Mouse (Mus musculus) G1E (cell line): Measurements from ENCODE around the gene Hif3a.
A peak's percentile ranks its signal among the peaks of the same experiment; 100 is the strongest.

Source experiments
- CTCF ChIP-seq: IDR thresholded peaks from 2 replicates; pipeline ENCODE4 v1.5.1; 2012; ENCODE audit warnings: low read depth, low read length, inconsistent platforms, mixed read lengths
- GATA1 ChIP-seq: IDR thresholded peaks from 2 replicates; pipeline ENCODE4 v1.6.1; 2012; ENCODE audit warnings: borderline replicate concordance, low read length, inconsistent platforms, mixed read lengths
- POLR2AphosphoS5 ChIP-seq: IDR thresholded peaks from 2 replicates; pipeline ENCODE4 v1.6.1; 2012; ENCODE audit warnings: low read depth, low read length, inconsistent platforms; ENCODE audit not compliant: insufficient replicate concordance
- TAL1 ChIP-seq: conservative IDR thresholded peaks from 2 replicates; pipeline ENCODE4 v1.6.1; 2012; ENCODE audit warnings: low read depth, low read length, inconsistent platforms, mixed read lengths

DNA sequence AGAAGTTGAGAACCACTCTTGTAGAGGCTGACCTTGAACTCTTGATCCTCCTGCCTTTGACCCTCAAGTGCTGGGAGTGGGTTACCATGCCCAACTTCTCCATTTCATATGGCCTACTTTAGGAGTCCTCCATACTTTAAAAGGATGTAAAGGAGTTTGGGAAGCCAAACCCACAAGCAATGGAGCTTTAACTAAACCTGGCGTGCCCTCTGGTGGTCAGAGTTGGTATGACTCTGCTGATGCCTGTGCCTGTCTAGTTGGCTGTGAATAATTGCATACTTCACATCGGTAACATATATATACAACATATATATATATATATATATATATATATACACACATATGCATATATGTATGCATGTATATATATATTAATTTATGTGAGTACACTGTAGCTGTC lies 4.2 kb upstream of the Hif3a start:
- TF ChIP-seq GATA1 (no peak), CTCF (peak; percentile 85), POLR2AphosphoS5 (peak; percentile 64; the same call in 1 of the 2 replicates), TAL1 (no peak)
